34 mouse cellular contexts compared by ENCODE assay signal in genomic region chr6:84951621-84952020, GRCm38 (mm10).
"Had no signal": no experiment of that assay in that cellular context is flagged by ENCODE, and none has a peak within 500 bp of the region (broad histone marks: within the 10 kb centered on the region; RNA-seq: fewer than 3 reads in every experiment).

No protein-coding gene starts in this region.

- H3K36me3 ChIP-seq: heart, embryonic 12.5 days; heart, embryonic 13.5 days; heart, embryonic 15.5 days; hindbrain, embryonic 10.5 days; hindbrain, embryonic 12.5 days; hindbrain, embryonic 13.5 days; hindbrain, embryonic 15.5 days; intestine, embryonic 15.5 days; kidney, embryonic 15.5 days had no signal

- H3K4me3 ChIP-seq: heart, embryonic 12.5 days; heart, embryonic 13.5 days; heart, embryonic 15.5 days; hindbrain, embryonic 10.5 days; hindbrain, embryonic 12.5 days; hindbrain, embryonic 13.5 days; hindbrain, embryonic 15.5 days; intestine, embryonic 15.5 days; kidney, embryonic 15.5 days; layer of hippocampus, adult 2 months; left cerebral cortex, adult 2 months had no signal

- DNase-seq: heart, postnatal 10 days; heart, postnatal 14 days; heart, postnatal 36 days; heart, postnatal 4 days; kidney, adult 11 months; kidney, adult 18-20 months; kidney, adult 2 months; kidney, adult 8-10 months; kidney, adult 9 months; kidney, postnatal 10 days; kidney, postnatal 14 days; kidney, postnatal 25 days; kidney, postnatal 36 days; kidney, postnatal 4 days; layer of hippocampus, adult 9-11 months; layer of hippocampus, postnatal 36 days had no signal

- H3K9ac ChIP-seq: heart, embryonic 12.5 days; heart, embryonic 13.5 days; heart, embryonic 15.5 days; hindbrain, embryonic 12.5 days; hindbrain, embryonic 13.5 days; hindbrain, embryonic 14.5 days; hindbrain, embryonic 15.5 days; intestine, embryonic 15.5 days; kidney, embryonic 15.5 days had no signal

- H3K27me3 ChIP-seq: heart, embryonic 12.5 days; heart, embryonic 13.5 days; heart, embryonic 15.5 days; hindbrain, embryonic 12.5 days; hindbrain, embryonic 13.5 days; hindbrain, embryonic 15.5 days; intestine, embryonic 15.5 days; kidney, embryonic 15.5 days had no signal

- H3K4me1 ChIP-seq: heart, embryonic 12.5 days; heart, embryonic 15.5 days; hindbrain, embryonic 10.5 days; hindbrain, embryonic 12.5 days; hindbrain, embryonic 15.5 days; intestine, embryonic 15.5 days; kidney, embryonic 15.5 days had no signal

- ATAC-seq: hindbrain, embryonic 16.5 days; inflammation-experienced regulatory T-cells, adult 6 months; intestine, embryonic 15.5 days; intestine, embryonic 16.5 days; intestine, postnatal 0 days had no signal

- H3K4me2 ChIP-seq: heart, embryonic 11.5 days; heart, embryonic 12.5 days; heart, embryonic 13.5 days; heart, embryonic 15.5 days; hindbrain, embryonic 12.5 days; hindbrain, embryonic 13.5 days; hindbrain, embryonic 14.5 days; hindbrain, embryonic 15.5 days; intestine, embryonic 15.5 days; kidney, embryonic 15.5 days had no signal

- H3K27ac ChIP-seq: heart, embryonic 13.5 days; heart, embryonic 15.5 days; hindbrain, embryonic 10.5 days; hindbrain, embryonic 12.5 days; hindbrain, embryonic 13.5 days; hindbrain, embryonic 14.5 days; hindbrain, embryonic 15.5 days; intestine, embryonic 15.5 days; kidney, embryonic 15.5 days; kidney, postnatal 0 days; layer of hippocampus, adult 2 months; left cerebral cortex, adult 2 months had no signal

- H3K9me3 ChIP-seq: heart, embryonic 12.5 days; heart, embryonic 13.5 days; heart, embryonic 15.5 days; hindbrain, embryonic 10.5 days; hindbrain, embryonic 12.5 days; hindbrain, embryonic 13.5 days; hindbrain, embryonic 15.5 days; intestine, embryonic 15.5 days; kidney, embryonic 15.5 days had no signal
